In the genomic region with DNA sequence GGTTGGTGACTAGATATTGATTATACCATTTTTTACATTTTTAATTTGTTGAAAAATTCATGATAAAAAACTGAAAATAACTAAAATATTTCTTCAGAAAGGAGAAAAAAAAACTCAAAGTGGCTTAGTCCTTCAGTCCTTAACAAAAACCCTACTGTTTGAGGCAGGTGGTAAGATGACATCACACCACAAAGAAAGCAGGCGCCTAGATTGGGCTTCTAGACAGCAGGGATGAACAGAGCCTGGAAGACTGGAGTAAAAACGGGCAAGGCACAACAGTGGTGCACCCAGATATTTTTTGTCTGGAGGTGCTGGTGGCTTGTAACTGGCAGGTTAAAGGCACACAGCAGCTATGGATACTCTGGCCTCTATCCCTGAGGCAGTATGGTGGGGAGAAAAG, we compare ENCODE assay signal across 14 mouse cellular contexts.
"Had no signal": no experiment of that assay in that cellular context is flagged by ENCODE, and none has a peak within 500 bp of the region (broad histone marks: within the 10 kb centered on the region; RNA-seq: fewer than 3 reads in every experiment).

No protein-coding gene starts in this region.

- H3K27ac ChIP-seq: limb, embryonic 10.5 days; liver, embryonic 15.5 days; midbrain, embryonic 13.5 days had no signal

- H3K4me1 ChIP-seq: limb, embryonic 10.5 days; liver, embryonic 15.5 days had no signal

- ATAC-seq: lung, postnatal 0 days; midbrain, embryonic 13.5 days had no signal

- DNase-seq: kidney, adult 8-10 months; kidney, postnatal 25 days; layer of hippocampus, adult 9-11 months; lung, adult 2 months; lung, postnatal 36 days; right cerebral cortex, postnatal 4 days; spleen, adult 18-20 months; thymus, adult 18-20 months; thymus, postnatal 36 days had no signal

- H3K4me3 ChIP-seq: limb, embryonic 10.5 days; liver, embryonic 15.5 days; midbrain, embryonic 13.5 days had no signal

- H3K27me3 ChIP-seq: liver, embryonic 15.5 days; midbrain, embryonic 13.5 days had no signal

- H3K4me2 ChIP-seq: liver, embryonic 11.5 days; liver, embryonic 15.5 days; midbrain, embryonic 13.5 days had no signal

- H3K36me3 ChIP-seq: limb, embryonic 10.5 days; liver, embryonic 15.5 days; midbrain, embryonic 13.5 days had no signal

- H3K9me3 ChIP-seq: limb, embryonic 10.5 days; liver, embryonic 15.5 days; midbrain, embryonic 13.5 days had no signal

- H3K9ac ChIP-seq: liver, embryonic 15.5 days; midbrain, embryonic 13.5 days had no signal
